Mouse (Mus musculus): ENCODE data around the gene Cd38. TPM values are rescaled to one million over a fixed set of nuclear protein-coding genes. Genes with fewer than 3 reads are reported as not detected.

Cd38 gene
- polyA plus RNA-seq, 1 experiment from 2014 or later: 6.4 TPM

Other genes starting within 250 kb of the Cd38 start
- gene Cc2d2a, start 206.2 kb upstream of the Cd38 start, polyA plus RNA-seq (2016; fragmentation: Nextera tagmentation; extraction: Ambion mirVana): 8.5 and 9.8 TPM in 2 replicates
- gene Bst1, start 49.7 kb upstream of the Cd38 start, polyA plus RNA-seq (2016; fragmentation: Nextera tagmentation; extraction: Ambion mirVana): 0.14 TPM in 1 of 2 replicates, not detected in the other
- 47.5 and 52.3 TPM in 2 replicates for gene Fbxl5, start 46.9 kb upstream of the Cd38 start, polyA plus RNA-seq (2016; fragmentation: Nextera tagmentation; extraction: Ambion mirVana)
- not detected in 2 replicates for gene Gm7879, start 44.6 kb downstream of the Cd38 start, polyA plus RNA-seq (2016; fragmentation: Nextera tagmentation; extraction: Ambion mirVana)
- 4.3 and 4.7 TPM in 2 replicates for gene Fgfbp1, start 113.2 kb downstream of the Cd38 start, polyA plus RNA-seq (2016; fragmentation: Nextera tagmentation; extraction: Ambion mirVana)
- 116 and 133 TPM in 2 replicates for gene Prom1, start 233.5 kb downstream of the Cd38 start, polyA plus RNA-seq (2016; fragmentation: Nextera tagmentation; extraction: Ambion mirVana)

All from hindbrain, embryonic 10.5 days (tissue).